Mouse (Mus musculus) c-Kit-negative CD71-positive TER-119-positive erythroid progenitor cells, embryonic 14.5 days (primary cell): ENCODE data around the gene Rdh16f2.
"Not testable (repeated sequence)": the region's sequence is repeated elsewhere in the genome, so short reads cannot be mapped to it uniquely, and the experiment has no call there.

Experiments used
- DNase-seq: peaks from one replicate; pipeline ENCODE4 v3.0.0-alpha.2; 2013; ENCODE audit warnings: low read depth, low spot score

Gene Rdh16f2

DNA sequence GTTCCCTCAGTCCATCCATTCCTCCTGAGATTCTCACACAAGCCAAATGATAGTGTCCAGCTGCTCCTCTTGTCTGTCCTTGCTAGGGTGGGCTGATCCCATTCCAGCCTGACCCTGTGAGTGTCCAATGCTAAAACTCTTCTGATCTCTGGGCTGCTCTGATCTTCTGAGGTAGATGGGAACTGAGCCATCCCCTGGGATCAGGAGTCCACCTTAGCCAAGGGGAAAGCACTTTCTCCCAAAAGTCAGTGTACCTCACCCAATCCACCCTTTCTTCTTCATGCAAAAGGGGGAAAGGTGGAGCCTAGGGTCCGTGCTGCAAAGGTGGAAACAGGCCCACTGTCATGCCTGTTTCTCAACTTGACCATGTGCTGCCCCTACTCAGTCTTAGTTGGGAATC lies 25.2 kb downstream of the Rdh16f2 start:
- DNase-seq, result no peak

DNA sequence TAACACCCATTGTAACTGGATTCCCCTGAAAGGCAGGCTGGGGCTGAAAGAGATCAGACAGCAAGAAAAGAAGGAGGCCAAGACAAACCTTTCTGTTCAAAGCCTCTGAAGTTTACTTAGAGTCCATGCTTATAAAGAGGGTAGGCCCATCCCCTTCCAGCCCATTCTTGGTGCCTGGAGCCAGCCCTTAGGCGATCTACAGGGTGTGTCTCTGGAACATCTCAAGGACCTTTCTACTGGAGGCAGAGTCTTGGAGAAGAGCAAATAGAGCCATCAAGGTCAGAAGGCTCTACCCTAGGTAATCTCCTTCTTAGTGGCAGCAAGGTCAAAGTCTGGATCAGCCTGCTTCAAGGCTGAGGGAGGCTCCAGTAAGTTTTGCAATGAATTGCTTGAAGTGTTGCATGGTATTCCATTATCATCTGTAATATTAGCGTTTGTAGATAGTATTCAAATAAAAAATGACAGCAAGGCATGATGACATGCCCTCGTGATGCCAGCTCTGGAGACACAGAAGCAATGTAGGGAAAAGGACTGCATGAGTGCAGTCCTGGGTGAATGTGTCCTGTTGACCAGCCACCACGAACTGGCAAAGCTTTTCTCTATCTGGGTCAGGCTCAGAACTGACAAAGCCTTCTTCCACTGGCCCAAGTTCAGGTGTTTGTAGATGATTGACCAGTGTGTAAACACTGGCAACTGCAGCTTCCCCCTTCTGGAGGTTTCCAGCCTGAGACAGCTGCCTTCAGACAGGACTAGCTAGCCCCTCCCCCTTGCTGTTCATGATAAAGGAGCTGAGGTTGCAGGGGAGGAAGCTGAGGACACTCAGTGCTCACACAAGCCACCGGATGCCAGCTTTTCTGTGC lies 27.1 kb downstream of the Rdh16f2 start:
- not testable (repeated sequence) for DNase-seq

DNA sequence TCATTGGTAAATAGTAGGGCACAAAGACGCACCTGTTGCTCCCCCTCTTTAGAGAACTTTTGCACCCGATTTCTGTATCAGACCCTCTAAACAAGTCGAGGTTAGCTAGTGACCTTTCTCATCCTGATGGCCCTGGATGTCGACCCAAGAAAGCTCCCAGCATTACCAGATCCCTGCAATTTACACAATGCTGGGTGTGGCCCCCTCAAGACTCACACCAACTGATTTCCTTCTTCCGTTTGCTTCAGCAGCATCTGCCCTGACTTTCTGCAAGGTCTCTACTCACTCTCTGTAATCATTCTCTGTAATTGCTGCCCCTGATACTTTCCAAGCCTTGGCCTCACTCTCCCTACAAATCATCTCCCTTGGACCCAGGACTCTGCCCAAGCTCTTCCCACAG lies 30.4 kb downstream of the Rdh16f2 start:
- DNase-seq, result no peak

DNA sequence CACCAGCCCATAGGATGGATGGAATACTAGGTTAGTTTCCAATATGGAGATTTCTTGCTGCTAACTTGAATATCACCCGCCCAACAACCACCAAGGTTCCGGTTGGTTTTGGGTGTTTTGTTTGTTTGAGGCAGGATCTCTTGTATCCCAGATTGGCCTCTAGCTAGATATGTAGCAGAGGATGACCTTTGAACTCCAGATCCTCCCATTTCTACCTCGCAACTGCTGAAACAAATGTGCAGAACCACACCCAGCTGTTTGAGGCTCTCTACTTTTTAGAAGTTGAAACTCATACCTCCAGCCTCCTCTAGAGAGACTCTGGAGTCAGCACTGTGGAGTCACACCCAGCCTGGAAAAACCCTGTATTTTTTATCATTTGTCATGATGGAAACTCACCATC lies 31.2 kb downstream of the Rdh16f2 start:
- DNase-seq, result no peak

DNA sequence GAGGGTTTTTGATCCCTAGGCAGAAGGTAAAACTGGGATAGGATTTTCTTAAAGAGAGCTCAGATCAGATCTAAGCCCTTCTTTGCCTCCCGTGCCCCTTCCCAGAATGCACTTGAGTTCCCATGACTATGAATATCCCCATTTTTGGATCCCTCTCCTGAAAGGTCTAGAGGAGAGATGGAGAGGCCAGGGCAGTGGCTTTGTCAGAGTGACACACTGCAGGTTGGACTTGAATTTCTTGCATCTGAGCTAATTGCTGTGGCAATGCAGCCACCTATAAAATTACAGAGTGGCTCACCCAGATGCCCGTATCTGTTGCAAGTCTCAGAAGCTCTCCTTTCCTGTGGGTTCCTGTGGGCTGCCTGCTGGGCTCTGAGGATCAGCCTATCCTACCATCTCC lies 31.9 kb downstream of the Rdh16f2 start, which contains the start of gene Sdr9c7:
Gene Sdr9c7, plus strand, starts transcription at position 301 of the 400 bp plus-strand sequence.
- no peak for DNase-seq

DNA sequence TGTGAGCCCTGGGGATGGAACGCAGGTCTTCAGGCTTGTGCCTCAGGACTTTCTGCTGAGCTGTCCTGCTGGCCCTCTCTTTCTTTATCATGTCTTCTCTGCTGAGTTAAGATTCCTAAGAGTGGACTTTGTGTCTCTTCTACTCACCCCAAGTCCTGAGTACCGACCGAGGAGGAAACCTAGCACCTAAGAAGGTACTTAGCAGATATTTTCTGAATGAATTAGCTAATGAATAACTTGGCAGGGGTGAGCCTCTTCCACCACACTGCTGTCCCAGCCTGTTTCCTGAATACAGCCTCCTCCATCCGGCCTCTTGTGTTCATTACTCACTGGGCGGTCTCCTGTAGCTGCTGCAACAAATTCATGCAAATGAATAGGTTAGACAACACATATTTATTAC lies 33.5 kb downstream of the Rdh16f2 start:
- no peak for DNase-seq

DNA sequence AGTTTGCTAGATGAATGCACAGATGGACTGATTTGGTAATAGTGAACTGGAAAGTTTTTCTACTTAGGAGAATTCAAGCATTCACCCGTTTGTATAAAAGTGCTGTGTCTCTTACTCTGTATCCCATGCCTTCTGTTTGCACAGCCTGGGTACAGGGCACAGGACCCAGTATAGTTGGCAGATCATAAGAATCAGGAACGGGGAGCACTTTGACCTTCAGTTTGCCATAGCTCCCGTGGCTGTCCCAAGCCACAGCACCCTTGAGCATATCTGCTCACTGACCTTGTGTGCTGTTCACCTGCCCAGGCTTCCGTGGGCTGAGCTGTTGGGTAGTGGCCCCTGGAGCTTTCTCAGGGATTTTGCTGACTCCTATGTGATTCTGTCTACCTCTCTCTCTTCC lies 35.5 kb downstream of the Rdh16f2 start:
- no peak for DNase-seq

DNA sequence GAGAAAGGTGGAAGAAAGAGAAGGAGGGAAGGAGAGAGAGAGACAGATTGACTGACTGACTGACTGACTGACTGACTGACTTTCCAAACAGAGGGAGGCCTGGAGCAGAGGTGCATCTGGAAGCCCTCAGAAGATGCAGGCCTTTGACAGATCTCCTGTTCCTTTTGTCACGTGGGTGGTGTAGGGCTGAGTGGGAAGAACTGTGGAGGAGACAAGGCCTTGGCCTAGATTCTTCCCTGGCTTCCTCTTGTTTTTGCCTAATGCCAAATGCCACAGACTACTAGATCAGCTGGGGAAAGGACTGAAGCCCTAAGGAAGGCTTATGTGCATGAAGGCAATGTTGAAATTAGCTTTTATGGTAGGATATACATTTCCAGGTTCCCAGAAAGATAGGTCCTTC lies 36.8 kb downstream of the Rdh16f2 start:
- DNase-seq, result no peak

DNA sequence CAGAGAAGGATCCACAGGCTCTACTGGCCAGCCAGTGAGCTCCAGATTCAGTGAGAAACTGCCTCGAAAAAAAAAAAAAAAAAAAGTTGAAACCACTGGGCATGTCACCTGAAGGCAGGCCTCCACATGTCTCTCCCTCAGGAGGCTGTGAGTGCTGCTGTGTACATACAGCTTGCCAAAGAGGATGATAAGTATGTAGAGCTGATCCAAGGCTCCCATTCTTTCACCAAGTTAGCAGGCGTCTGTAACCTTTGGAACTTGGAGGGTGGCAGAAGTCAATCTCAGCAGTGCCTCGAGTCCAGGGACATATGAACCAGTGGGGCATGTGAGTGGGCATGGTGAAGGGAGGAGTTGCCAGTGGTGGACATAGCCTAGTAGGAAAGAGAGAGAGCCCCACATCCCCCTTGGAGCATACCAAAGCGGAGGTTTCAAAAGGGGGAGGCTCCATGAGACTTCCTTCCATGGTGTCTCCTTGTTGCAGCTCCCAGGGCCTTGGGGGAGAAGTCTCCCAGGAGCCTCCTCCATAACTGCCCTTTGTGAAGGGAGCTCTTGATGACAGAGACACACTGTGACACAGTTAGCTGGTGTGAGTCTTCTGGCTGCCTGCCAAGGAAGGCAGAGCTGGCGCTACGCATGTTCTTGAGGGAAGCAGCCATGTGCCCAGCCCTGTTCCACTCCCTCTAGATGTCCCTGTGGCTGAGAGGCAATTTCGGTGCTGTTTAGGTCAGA lies 38.6 kb downstream of the Rdh16f2 start:
- no peak for DNase-seq

DNA sequence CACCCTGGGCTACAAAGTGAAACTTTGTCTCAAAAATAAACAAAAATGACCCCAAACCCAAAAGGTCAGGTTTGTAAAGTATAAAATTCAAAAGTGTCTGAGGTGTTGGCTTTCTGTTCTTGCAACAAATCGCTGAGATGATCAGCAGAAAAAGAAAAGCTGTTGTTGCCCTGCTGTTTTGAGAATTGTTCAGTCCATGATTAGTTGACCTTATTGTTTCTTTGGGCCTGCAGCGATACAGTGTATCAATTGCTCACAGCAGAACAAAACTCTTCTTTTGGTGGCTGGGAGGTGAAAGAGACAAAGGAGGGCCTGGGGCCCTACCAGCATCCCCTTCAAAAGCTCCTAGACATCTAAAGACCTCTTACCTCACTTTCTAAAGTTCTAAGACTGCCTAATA lies 39.9 kb downstream of the Rdh16f2 start:
- no peak for DNase-seq

DNA sequence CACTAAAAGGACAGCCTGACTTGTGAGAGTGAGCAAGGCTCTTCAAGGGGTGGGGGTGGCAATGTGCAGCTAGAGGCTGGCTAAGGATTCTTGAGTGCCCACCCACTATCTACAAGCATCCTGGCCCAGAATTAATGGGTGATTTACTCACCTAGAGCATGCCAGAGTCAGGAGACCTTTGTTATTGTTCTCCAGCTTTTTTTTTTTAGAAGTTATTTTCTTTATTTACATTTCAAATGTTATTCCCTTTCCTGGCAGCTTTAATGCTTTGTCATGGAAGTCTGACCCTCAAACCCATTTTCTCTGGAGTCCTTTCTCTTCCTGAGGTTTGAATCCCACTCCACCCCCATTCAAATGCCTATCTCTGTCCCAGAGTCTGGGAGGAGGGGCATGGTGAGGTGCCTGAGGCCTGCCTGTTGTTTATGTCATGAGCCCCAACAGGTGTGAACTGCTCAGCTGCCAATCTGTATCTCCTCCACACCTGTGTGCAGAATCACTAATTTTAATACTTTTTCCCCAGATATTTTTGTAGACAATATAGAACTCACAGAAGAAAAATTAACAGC lies 41.2 kb downstream of the Rdh16f2 start:
- no peak for DNase-seq

DNA sequence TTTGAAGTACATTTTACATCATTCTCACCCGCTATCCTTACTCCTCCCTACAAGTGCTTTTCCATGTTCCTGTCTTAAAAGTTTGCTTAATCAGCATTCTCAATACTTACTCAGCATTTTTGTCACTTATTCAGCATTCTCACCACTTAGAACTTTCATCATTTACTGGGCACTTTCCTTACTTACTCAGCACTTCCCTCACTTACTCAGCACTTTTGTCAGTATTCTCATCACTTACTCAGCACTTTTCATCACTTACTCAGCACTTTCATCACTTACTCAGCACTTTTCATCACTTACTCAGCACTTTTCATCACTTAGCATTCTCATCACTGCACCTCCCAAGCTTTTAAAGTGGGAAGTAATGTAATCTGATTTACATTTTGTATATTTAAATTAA lies 49.3 kb downstream of the Rdh16f2 start:
- no peak for DNase-seq

DNA sequence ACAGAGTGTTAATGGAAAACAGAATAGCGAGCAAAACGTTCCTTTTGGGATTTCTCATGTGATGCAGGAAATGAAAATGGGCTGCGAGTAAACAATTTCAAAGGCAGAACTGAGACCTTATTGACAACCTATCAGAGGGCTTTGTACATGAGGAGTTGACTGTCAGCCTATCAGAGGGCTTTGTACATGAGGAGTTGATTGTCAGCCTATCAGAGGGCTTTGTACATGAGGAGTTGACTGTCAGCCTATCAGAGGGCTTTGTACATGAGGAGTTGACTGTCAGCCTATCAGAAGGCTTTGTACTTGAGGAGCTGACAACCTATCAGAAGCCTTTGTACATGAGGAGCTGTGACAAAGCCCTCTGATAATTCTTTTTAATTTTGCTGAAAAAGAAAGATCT lies 50.9 kb downstream of the Rdh16f2 start:
- DNase-seq, result not testable (repeated sequence)

DNA sequence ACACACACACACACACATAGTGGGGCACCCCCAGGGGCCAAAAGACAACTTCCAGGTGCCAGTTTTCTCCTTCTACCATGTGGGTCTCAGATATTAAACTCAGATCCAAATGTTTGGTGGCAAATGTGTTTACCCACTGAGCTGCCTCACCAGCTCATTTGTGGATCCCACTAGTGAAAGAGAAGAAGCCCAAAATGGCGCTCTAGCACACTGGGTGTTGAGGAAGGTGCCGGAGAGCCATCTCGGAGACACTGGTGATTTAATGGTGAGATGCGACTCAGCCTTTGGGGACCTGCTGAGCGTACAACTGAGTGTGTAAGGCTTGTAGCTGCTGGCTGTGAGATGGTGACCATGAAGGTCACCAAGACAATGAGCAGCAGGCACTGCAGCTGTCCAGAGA lies 51.4 kb downstream of the Rdh16f2 start:
- no peak for DNase-seq

DNA sequence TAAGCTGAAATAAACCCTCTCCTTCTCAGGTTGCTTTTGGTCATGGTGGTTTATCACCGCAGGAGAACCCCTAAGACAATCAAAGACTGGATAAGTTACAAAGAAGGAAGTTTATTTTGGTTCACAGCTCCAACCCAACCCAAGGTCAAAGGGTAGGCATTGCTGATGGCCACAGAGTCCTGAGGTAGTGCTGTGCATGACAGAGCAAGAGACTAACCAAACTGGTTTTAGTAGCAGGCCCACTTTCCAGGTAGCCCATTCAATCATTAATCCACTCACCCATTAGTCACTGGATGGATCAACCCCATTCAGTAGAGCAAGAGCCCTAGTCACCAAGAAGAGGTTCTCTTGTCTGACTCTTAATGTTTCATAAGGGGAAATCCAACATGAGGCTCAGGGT lies 56.0 kb downstream of the Rdh16f2 start:
- DNase-seq, result no peak

DNA sequence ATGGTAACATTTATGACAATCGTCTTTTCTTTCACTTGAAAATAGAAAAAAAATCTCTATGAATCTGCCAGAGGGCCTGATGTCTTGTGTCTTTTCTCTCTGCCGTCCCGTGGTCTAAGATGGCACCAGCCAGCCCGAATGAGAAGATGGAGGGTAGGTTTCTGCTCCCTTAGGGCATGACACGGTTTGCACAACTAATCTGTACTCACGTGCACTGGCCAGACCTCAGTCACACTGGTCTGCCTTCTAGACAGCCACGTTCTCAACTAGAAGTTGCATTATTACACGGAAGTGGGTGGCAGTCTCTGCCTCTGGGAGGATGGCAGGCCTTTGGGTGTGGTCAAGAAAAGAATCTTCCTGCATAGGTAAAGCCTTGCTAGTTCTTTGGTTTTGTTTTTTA lies 56.8 kb downstream of the Rdh16f2 start:
- no peak for DNase-seq

DNA sequence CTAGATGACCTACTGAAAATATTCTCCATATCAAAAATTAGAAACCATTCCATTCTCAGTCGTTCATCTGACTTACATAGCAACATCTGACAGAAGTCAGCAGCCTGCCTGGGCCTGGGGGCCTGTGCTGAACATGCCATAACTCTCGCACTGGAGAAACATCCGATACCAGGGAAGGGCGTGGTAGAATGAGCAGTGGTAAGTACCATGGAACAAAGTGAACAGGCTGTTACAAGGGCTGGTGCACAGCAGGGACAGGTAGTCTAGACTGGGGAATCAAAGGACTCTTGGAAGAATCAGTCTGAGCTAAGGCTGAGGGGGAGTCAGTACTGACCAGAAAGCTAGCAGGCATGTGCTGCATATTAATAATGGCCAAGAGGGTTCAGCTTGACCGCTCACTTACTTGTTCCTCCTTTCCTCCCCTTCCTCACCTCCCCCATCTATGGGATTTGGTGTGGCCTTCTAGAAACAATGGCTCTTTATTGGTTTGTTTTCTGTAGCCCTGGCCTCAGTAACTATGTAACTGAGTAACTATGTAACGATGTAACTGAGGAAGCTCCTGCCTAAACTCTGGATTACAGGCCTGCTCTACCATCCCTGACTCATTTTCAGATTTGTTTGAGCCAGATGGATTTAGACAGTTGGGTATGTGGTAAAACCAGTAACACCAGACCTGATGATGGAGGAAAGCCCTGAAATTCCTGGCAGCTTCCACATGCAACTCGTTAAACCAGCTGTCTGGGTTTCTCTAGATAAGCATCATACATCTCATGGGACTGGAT lies 58.5 kb downstream of the Rdh16f2 start:
- DNase-seq, result no peak
